Mouse (Mus musculus): Measurements from ENCODE around the gene Txn2. TPM values are rescaled to one million over a fixed set of nuclear protein-coding genes. Genes with fewer than 3 reads are reported as not detected.

Gene Txn2
- polyA plus RNA-seq, 1 experiment: 288 TPM

- TF ChIP-seq CTCF (IDR thresholded peaks at IDR 0.05; ENCODE audit: control insufficient read depth, insufficient read depth, low read length): no peak
- no peak for TF ChIP-seq POLR2A (IDR thresholded peaks at IDR 0.05; ENCODE audit: borderline replicate concordance, control insufficient read depth, low read depth, low read length)
- 61% methylated on average over 13 of the region's 14 CpGs for WGBS
- Histone ChIP-seq H3K4me3 (replicated peaks; ENCODE audit: control insufficient read depth, low read depth, low read length) (no peak overlapping the region), H3K27ac (ENCODE audit: control insufficient read depth, insufficient read depth, low read depth, low read length, poor library complexity) (no peak overlapping the region; the same call in 1 of the 2 replicates), H3K4me1 (ENCODE audit: control insufficient read depth, insufficient read depth, low read length) (peaks cover 3% of the 10 kb centered on the region)
Observed at GRCm38 (mm10) chr15:77894926-77895325, 33.9 kb downstream of the Txn2 start.

- 77% methylated on average over 10 of the region's 10 CpGs for WGBS
- no peak for TF ChIP-seq CTCF (IDR thresholded peaks at IDR 0.05; ENCODE audit: control insufficient read depth, insufficient read depth, low read length)
- TF ChIP-seq POLR2A (IDR thresholded peaks at IDR 0.05; ENCODE audit: borderline replicate concordance, control insufficient read depth, low read depth, low read length): no peak
- Histone ChIP-seq H3K4me3 (replicated peaks; ENCODE audit: control insufficient read depth, low read depth, low read length) (no peak overlapping the region), H3K4me1 (ENCODE audit: control insufficient read depth, insufficient read depth, low read length) (peaks cover 3% of the 10 kb centered on the region), H3K27ac (ENCODE audit: control insufficient read depth, insufficient read depth, low read depth, low read length, poor library complexity) (no peak overlapping the region)
Observed at GRCm38 (mm10) chr15:77893292-77893691, 35.5 kb downstream of the Txn2 start.

GRCm38 (mm10) chr15:77892420-77892819 is 36.4 kb downstream of the Txn2 start:
- Histone ChIP-seq H3K27ac (ENCODE audit: control insufficient read depth, insufficient read depth, low read depth, low read length, poor library complexity) (no peak overlapping the region), H3K4me3 (replicated peaks; ENCODE audit: control insufficient read depth, low read depth, low read length) (no peak overlapping the region), H3K4me1 (ENCODE audit: control insufficient read depth, insufficient read depth, low read length) (peaks cover 3% of the 10 kb centered on the region)
- 82% methylated on average over 10 of the region's 10 CpGs for WGBS
- TF ChIP-seq CTCF (IDR thresholded peaks at IDR 0.05; ENCODE audit: control insufficient read depth, insufficient read depth, low read length): no peak
- TF ChIP-seq POLR2A (IDR thresholded peaks at IDR 0.05; ENCODE audit: borderline replicate concordance, control insufficient read depth, low read depth, low read length): no peak

GRCm38 (mm10) chr15:77891766-77892165 is 37.0 kb downstream of the Txn2 start:
- Histone ChIP-seq H3K27ac (ENCODE audit: control insufficient read depth, insufficient read depth, low read depth, low read length, poor library complexity) (peak overlapping the region; percentile 59), H3K4me1 (ENCODE audit: control insufficient read depth, insufficient read depth, low read length) (peaks cover 3% of the 10 kb centered on the region), H3K4me3 (replicated peaks; ENCODE audit: control insufficient read depth, low read depth, low read length) (no peak overlapping the region)
- TF ChIP-seq CTCF (IDR thresholded peaks at IDR 0.05; ENCODE audit: control insufficient read depth, insufficient read depth, low read length): no peak
- TF ChIP-seq POLR2A (IDR thresholded peaks at IDR 0.05; ENCODE audit: borderline replicate concordance, control insufficient read depth, low read depth, low read length): no peak
- WGBS: 54% methylated on average over 8 of the region's 8 CpGs

GRCm38 (mm10) chr15:77889761-77890422 is 38.9 kb downstream of the Txn2 start:
- peak overlapping the region; percentile 57 for H3K27ac ChIP-seq (ENCODE audit: control insufficient read depth, insufficient read depth, low read depth, low read length, poor library complexity)
- WGBS: 49% methylated on average over 4 of the region's 4 CpGs
- H3K4me3 ChIP-seq (replicated peaks; ENCODE audit: control insufficient read depth, low read depth, low read length): no peak overlapping the region
- H3K4me1 ChIP-seq (ENCODE audit: control insufficient read depth, insufficient read depth, low read length): peaks cover 3% of the 10 kb centered on the region
- TF ChIP-seq CTCF (IDR thresholded peaks at IDR 0.05; ENCODE audit: control insufficient read depth, insufficient read depth, low read length): no peak
- no peak for TF ChIP-seq POLR2A (IDR thresholded peaks at IDR 0.05; ENCODE audit: borderline replicate concordance, control insufficient read depth, low read depth, low read length)

GRCm38 (mm10) chr15:77888286-77888685 is 40.5 kb downstream of the Txn2 start:
- H3K4me1 ChIP-seq (ENCODE audit: control insufficient read depth, insufficient read depth, low read length): peaks cover 3% of the 10 kb centered on the region
- WGBS: 55% methylated on average over 7 of the region's 7 CpGs
- H3K4me3 ChIP-seq (replicated peaks; ENCODE audit: control insufficient read depth, low read depth, low read length): no peak overlapping the region
- TF ChIP-seq CTCF (IDR thresholded peaks at IDR 0.05; ENCODE audit: control insufficient read depth, insufficient read depth, low read length) (no peak), POLR2A (IDR thresholded peaks at IDR 0.05; ENCODE audit: borderline replicate concordance, control insufficient read depth, low read depth, low read length) (no peak)
- H3K27ac ChIP-seq (ENCODE audit: control insufficient read depth, insufficient read depth, low read depth, low read length, poor library complexity): no peak overlapping the region

GRCm38 (mm10) chr15:77887093-77887488 is 41.7 kb downstream of the Txn2 start:
- Histone ChIP-seq H3K4me3 (replicated peaks; ENCODE audit: control insufficient read depth, low read depth, low read length) (no peak overlapping the region), H3K27ac (ENCODE audit: control insufficient read depth, insufficient read depth, low read depth, low read length, poor library complexity) (no peak overlapping the region), H3K4me1 (ENCODE audit: control insufficient read depth, insufficient read depth, low read length) (peaks cover 3% of the 10 kb centered on the region)
- TF ChIP-seq CTCF (IDR thresholded peaks at IDR 0.05; ENCODE audit: control insufficient read depth, insufficient read depth, low read length) (no peak), POLR2A (IDR thresholded peaks at IDR 0.05; ENCODE audit: borderline replicate concordance, control insufficient read depth, low read depth, low read length) (no peak)
- WGBS: 55% methylated on average over 1 of the region's 1 CpGs

GRCm38 (mm10) chr15:77886369-77887092 is 42.3 kb downstream of the Txn2 start:
- Histone ChIP-seq H3K4me1 (ENCODE audit: control insufficient read depth, insufficient read depth, low read length) (peaks cover 5% of the 10 kb centered on the region), H3K4me3 (replicated peaks; ENCODE audit: control insufficient read depth, low read depth, low read length) (no peak overlapping the region), H3K27ac (ENCODE audit: control insufficient read depth, insufficient read depth, low read depth, low read length, poor library complexity) (no peak overlapping the region)
- WGBS: 80% methylated on average over 4 of the region's 5 CpGs
- TF ChIP-seq POLR2A (IDR thresholded peaks at IDR 0.05; ENCODE audit: borderline replicate concordance, control insufficient read depth, low read depth, low read length) (no peak), CTCF (IDR thresholded peaks at IDR 0.05; ENCODE audit: control insufficient read depth, insufficient read depth, low read length) (no peak)
